Mouse (Mus musculus) layer of hippocampus, adult 2 months (tissue): ENCODE data around the gene P4ha2. TPM values are rescaled to one million over a fixed set of nuclear protein-coding genes. Genes with fewer than 3 reads are reported as not detected.

Experiments used
- DNase-seq, 2 experiments: peaks; one replicate each; pipeline ENCODE4 v3.0.0; 2022; ENCODE audit warnings: low spot score in 2 of 2
- H3K27ac ChIP-seq: fragments of 200-600 bp; 2 replicates; pipeline ENCODE4 v1.8.1; 2022
- H3K4me3 ChIP-seq: fragments of 200-600 bp; 2 replicates; pipeline ENCODE4 v1.8.1; 2022; ENCODE audit warnings: mild to moderate bottlenecking
- CTCF ChIP-seq: fragments of 200-600 bp; conservative IDR thresholded peaks from 2 replicates; pipeline ENCODE4 v1.8.1; 2022; ENCODE audit warnings: antibody characterized with exemption, mild to moderate bottlenecking, moderate library complexity
- long read RNA-seq, 2 experiments: library from polyadenylated mRNA; stranded (forward); transcript quantifications; one replicate each; pipeline ENCODE4 v2.0.0; 2021; ENCODE audit warnings: borderline mapping rate in 2 of 2
- total RNA-seq, 2 experiments: library from RNA; stranded (reverse); gene quantifications; 2 replicates each; pipeline ENCODE4 v1.2.3; 2021

The P4ha2 gene
- 10 to 100 TPM; 18.6 to 28.7 TPM for total RNA-seq
- long read RNA-seq, experiment 1, transcript P4ha2-201 (16 exons, 2,230 nt): major isoform, 7 of 18 reads
- long read RNA-seq, experiment 1, partial matches to known transcripts: 5 of 18 reads
- long read RNA-seq, experiment 1, other reads (novel, unspliced or antisense): 3 of 18 reads
- long read RNA-seq, experiment 2, transcript P4ha2-201 (16 exons, 2,230 nt): major isoform, 8 of 25 reads
- long read RNA-seq, experiment 2, transcript P4ha2-202 (16 exons, 2,263 nt): major isoform, 8 of 25 reads
- long read RNA-seq, experiment 2, partial matches to known transcripts: 7 of 25 reads
- long read RNA-seq, experiment 2, other reads (novel, unspliced or antisense): 2 of 25 reads

DNA sequence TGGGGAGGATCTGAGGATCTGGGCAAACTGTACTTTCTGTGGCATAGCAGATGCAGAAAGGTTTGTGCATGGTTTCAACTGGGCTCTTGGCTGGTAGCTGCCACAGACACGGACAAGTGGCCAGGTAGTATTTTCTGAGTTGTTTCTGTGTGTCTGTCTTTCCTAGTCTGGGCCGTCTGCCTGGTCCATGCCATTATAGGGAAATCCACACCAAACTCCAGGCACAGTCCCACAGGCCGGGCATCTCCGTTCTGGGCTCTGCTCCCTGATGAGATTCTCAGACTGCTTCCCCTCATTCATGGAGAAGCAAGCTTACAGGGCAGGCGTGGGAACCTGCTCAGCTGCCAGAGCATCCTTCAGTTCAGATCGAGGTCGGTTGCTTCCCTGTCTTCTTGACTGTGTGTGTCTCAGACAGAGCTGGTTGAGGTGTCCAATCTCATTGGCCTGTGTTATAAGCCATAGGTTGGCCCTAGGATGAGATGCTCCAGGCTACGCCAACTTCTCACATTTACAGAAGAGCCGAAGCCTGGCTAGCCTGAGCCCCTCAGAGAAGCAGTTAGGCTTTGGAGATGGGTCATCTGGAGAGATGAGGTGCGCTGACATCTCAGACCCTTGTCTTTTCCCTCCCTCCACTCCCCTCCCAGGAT lies at the start of gene P4ha2:
Gene P4ha2, plus strand, starts transcription at position 51 of the 647 bp plus-strand sequence.
- H3K27ac ChIP-seq: peak within 1 kb of the TSS; percentile 81
- DNase-seq: no peak
- H3K4me3 ChIP-seq: peak within 1 kb of the TSS; percentile 88
- no peak for TF ChIP-seq CTCF

DNA sequence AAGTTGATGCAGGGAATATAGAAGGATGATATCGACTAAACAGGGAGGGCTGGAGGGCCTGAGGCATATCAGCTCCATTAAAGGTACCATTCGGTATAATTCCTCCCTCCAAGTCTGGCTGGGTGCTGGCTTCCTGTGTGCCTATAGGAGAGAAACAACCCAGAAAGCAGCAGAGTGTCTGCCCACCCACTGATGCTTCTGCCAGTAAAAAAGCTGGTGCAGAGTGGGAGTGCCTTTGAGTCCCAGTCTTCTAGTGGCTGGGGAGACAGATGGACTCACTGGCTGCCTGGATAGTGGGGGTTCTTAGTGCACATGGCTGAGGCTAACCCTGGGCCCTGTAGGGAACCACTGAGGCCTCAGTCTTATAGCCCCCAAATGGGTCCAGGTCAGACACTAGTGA lies 49.7 kb upstream of the P4ha2 start:
- DNase-seq: peak in 1 of 2 experiments; percentile 55
- Histone ChIP-seq H3K4me3 (no peak overlapping the region), H3K27ac (peak overlapping the region; percentile 40)
- TF ChIP-seq CTCF: no peak

DNA sequence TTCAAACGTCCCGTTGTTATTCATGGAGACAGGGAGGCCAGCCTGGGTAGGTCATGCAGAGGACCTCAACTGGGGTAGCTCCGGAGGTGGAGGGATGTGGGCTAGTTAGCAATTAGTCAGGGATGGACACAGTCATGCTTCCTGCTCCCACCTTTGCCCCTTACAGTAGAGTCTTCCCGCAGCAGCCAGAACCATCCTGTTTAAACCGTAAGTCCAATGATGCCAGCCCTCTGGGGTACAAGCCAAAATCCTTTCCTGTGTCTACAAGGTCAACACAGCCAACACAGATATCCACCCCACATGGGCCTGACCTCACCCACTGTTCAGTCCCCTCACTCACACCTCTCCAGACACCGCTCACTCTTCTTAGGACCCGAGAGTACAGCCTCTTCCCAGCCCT lies 48.7 kb upstream of the P4ha2 start:
- DNase-seq: no peak
- no peak for TF ChIP-seq CTCF
- H3K4me3 ChIP-seq: no peak overlapping the region
- no peak overlapping the region for H3K27ac ChIP-seq

DNA sequence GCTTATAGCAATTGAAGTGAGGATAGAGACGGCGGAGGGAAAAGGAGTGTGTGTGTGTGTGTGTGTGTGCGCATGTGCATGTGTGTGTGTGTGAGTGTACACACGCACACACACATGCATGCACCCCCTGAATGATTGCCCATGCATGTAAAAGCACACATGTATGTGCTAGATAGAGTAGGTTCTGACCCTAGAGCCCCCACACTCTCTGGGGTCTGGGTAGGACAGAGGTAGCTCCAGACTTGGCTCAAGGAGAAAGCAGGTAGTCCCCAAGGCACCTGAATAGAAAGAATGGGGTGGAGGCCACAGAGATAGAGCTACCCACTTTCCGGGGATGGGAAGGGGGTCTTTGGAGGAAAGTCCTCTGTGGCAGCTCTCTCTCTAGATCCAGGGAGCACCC lies 47.8 kb upstream of the P4ha2 start:
- Histone ChIP-seq H3K4me3 (no peak overlapping the region), H3K27ac (no peak overlapping the region)
- no peak for TF ChIP-seq CTCF
- no peak for DNase-seq

DNA sequence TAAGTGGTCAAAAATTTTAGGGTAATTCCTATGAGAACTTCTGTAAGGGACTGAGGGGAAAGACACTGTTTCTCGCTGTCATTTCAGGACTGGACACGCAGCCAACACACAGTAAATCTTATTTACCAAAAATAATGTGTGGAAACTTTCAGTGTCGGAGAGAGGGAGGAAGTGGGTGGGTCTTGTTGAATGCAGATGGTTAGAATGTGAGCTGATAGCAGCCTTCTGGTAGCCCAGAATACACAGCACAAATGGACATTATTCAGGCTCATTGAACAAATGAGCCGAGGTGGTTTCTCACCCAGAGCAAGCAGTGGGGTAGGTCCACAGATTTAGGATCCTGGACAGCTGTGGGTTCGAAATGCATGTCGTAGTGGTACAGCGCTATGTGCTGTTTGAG lies 46.8 kb upstream of the P4ha2 start:
- no peak overlapping the region for H3K4me3 ChIP-seq

DNA sequence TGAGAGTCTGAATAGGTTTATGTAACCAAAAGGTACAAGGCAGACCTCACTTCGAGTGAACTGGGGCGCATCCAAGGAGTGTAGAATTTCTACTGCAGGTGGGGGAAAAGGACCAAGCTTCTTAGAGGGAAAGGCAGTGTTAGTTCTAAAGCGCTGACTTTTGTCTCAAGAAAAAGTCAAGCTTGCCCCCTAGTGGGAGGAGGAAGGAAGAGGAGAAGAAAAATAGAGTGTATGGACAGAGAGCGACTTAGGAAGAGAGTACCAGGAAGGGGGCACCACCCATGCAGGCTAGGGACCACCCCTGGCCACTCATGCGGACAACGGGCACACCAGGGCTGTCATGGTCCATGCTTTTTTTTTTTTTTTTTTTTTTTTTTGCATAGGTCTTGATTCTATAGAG lies 45.6 kb upstream of the P4ha2 start:
- DNase-seq: peak; percentile 66
- H3K4me3 ChIP-seq: no peak overlapping the region
- TF ChIP-seq CTCF: peak; percentile 81
- no peak overlapping the region for H3K27ac ChIP-seq

More for the DNA sequence above, 46.8 kb upstream of the P4ha2 start:
- no peak overlapping the region for H3K27ac ChIP-seq
- no peak for TF ChIP-seq CTCF
- DNase-seq: no peak

DNA sequence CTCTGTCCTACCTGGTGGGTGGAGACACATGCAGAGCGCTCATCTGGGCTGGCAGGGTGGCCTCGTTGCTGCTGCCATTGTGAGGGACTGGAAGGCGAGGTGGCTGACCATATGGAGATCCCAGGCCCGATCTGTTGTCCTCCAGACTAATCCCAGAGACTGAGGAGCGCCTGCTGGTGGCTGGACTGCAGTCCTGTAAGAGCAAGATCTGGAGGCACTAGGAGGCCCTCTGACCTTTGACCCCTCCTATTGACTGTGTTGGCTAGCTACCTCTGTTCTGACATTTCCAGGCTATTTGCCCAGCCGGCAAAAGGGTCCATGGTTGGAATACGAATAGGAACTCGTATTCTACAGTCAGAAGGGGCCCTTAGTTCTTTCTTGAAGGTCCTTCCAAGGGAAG lies 43.8 kb upstream of the P4ha2 start:
- Histone ChIP-seq H3K4me3 (no peak overlapping the region), H3K27ac (no peak overlapping the region)
- TF ChIP-seq CTCF: peak; percentile 54
- DNase-seq: peak in 1 of 2 experiments; percentile 39

DNA sequence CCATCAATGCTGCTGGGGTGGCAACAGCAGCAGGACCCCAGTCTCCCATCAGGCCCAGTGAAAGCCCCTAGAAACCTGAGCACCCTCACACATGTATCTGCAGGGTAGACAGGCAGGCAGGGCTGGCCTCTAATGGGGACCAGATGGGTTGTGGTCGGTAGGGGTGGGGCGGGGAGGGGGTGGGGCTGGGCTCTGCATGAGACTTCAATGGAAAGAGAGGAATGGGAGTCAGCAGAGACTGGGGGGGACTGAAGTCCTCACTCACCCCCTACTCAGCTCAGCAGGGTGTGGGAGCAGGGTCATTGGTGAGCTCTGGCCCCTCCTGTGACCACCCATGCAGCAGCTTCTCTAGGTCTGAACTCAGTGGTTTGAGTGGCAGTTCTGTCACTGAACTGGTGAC lies 42.5 kb upstream of the P4ha2 start:
- no peak for DNase-seq
- Histone ChIP-seq H3K4me3 (no peak overlapping the region), H3K27ac (peak overlapping the region; percentile 73)
- TF ChIP-seq CTCF: no peak

DNA sequence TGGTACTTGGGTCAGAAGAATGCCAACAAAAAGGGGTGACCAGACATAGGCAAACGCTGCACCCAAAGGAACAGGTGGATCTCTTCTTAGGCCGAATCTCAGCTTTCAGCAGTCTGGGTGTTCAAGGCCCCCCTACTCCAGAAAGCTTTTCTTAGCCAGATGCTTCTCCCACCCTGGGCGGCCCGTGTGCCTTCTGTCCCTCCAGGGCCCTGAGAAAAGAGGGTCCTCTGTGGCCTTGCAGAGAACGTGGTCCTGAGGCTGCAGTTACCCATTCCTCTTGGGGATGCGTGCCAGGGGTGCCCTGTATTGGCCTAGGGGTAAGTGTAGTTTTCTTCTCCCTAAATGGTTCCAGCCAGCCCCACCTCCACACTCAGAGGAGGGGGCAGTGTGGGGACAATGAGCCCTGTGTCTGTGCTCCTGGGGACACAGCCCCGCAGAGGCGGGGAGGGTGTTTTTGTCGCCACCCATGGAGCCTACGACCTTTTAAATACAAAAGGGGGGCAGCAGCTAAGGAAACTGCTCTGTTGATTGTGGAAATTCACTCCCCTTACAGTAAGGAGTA lies 41.8 kb upstream of the P4ha2 start:
- DNase-seq: no peak
- peak overlapping the region; percentile 73 for H3K27ac ChIP-seq
- H3K4me3 ChIP-seq: no peak overlapping the region
- TF ChIP-seq CTCF: no peak

DNA sequence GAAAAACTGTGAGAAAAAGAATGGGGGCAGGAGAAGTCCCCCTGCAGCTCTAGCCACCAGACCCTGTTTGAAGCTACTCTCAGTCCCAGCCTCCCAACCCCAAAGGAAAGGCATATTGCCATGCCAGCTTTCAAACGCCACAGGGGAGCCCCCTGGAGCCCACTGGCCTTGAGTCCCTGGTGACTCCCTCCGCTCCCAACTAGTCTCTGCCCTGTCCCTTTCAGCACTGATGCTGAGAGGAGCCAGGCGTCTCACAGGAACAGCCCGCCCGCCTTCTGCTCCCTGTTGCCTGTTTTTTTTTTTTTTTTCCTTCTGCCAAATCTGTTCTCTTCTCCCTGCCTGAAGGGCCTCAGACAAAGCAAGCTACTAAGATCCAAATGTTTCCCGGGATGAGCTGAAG lies 41.3 kb upstream of the P4ha2 start:
- TF ChIP-seq CTCF: no peak
- DNase-seq: peak; percentile 44 to 51

DNA sequence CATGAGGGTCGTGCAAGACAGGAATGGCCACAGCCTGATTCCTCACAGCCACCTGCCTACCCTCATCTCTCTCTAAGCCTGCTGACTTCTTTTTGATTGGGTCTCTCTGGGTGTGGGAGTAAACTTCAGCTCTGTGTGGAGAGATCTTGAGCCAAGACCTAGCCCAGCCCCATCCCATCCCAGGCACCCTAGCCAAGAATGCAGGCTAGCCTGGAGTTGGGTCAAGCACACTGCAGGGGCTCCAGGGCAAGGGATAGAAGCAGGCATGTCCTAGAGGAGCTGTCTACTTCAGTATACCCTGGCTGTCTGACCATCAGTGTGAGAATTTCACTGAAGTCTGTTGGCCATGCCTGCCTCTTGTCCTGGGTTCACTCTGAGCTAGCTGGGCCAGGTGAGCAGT lies 40.4 kb upstream of the P4ha2 start:
- no peak for TF ChIP-seq CTCF
- Histone ChIP-seq H3K27ac (peak overlapping the region; percentile 73), H3K4me3 (no peak overlapping the region)
- no peak for DNase-seq

More for the DNA sequence above, 41.3 kb upstream of the P4ha2 start:
- no peak overlapping the region for H3K4me3 ChIP-seq
- peak overlapping the region; percentile 73 for H3K27ac ChIP-seq

DNA sequence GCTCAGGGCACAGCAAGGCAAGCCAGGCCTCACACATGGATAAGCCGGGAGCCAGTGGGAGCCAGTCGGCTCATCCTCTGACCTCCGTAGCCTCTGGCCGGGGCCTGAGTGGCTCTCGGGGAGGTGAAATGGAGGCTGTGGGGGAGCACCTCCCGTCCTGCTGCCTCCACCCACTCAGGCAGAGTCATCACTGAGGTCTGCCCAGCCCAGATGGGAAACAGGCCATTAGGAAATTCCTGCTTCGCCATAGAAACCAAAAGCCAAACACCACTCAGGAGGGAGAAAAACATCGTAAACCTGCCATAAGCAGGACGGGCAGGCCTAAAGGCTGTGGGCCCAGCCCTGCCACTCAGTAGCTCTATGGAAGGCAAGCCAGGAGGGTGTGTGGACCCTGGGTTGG lies 39.6 kb upstream of the P4ha2 start:
- peak overlapping the region; percentile 73 for H3K27ac ChIP-seq
- TF ChIP-seq CTCF: no peak
- no peak for DNase-seq
- H3K4me3 ChIP-seq: no peak overlapping the region

DNA sequence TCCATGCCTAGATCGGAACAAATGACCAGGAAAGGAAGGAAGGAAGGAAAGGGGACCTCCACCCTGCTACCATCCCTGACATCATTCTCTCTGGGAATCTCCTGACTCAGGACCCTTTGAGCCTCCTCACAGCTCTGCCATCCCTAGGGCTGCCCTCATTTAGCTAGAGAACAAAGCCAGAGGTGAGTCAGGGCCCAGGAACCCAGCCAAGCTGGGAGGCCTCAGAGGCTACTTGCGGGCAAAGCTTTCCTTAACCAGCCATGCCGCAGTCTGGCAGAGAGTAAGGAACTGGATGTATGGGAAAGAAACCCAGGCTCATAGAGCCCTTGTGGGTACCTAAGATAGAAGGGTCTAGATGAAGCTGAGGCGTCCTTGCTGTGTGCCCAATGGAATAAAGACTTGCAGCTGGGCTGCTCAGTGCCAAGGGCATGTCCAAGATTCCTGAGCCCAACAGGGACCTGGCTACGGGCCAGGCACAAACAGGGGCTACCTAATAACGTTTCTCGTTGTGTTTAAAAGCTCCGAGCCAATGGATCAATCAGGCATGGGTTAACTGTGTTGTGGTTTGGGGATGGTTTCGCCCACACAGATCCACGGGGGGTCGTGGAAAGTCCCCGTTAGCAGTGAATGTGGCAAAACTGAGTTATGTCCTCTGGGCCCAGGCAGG lies 37.7 kb upstream of the P4ha2 start:
- Histone ChIP-seq H3K27ac (peak overlapping the region; percentile 73), H3K4me3 (no peak overlapping the region)
- no peak for DNase-seq
- no peak for TF ChIP-seq CTCF
